Mouse (Mus musculus): ENCODE data around the gene Cdk5rap2.

- TF ChIP-seq CTCF (IDR thresholded peaks at IDR 0.05; ENCODE audit: control insufficient read depth, insufficient read depth, insufficient replicate concordance, low read depth, low read length) = no peak
- no peak for TF ChIP-seq POLR2A (IDR thresholded peaks at IDR 0.05; ENCODE audit: control insufficient read depth, low read depth, low read length)
These were observed 77.3 kb downstream of the Cdk5rap2 start for GRCm38 (mm10) chr4:70332981-70333380.
